Mouse (Mus musculus): ENCODE results near the gene Fam170b. TPM values are rescaled to one million over a fixed set of nuclear protein-coding genes. Genes with fewer than 3 reads are reported as not detected.

Fam170b gene
- total and polyA plus RNA-seq, 3 experiments = not detected

- TF ChIP-seq MYC (IDR thresholded peaks at IDR 0.05; ENCODE audit: low read depth, low read length) = no peak
- TF ChIP-seq TCF12 (IDR thresholded peaks at IDR 0.05; ENCODE audit: low read depth, low read length) = no peak
- TF ChIP-seq GABPA (IDR thresholded peaks at IDR 0.05; ENCODE audit: low read depth, low read length) = no peak
- no peak for TF ChIP-seq HCFC1 (IDR thresholded peaks at IDR 0.05; ENCODE audit: low read depth, low read length)
- TF ChIP-seq ZNF384 (IDR thresholded peaks at IDR 0.05; ENCODE audit: low read depth, low read length) = no peak
- no peak for TF ChIP-seq MAZ (IDR thresholded peaks at IDR 0.05; ENCODE audit: low read depth, low read length)
- no peaks in the 10 kb centered on the region for H3K4me1 ChIP-seq (ENCODE audit: control insufficient read depth in 1 of 2, insufficient read depth in 2 of 2, low read length in 2 of 2)
- no peaks in the 10 kb centered on the region for H3K9me3 ChIP-seq (replicated peaks; ENCODE audit: insufficient read depth, low read length)
Measured at GRCm38 (mm10) chr14:32865331-32865730, 31.6 kb downstream of the Fam170b start.

GRCm38 (mm10) chr14:32871963-32872362 lies 38.2 kb downstream of the Fam170b start:
- no peaks in the 10 kb centered on the region for H3K36me3 ChIP-seq (ENCODE audit: control insufficient read depth in 1 of 2, insufficient read depth in 2 of 2, low read length in 2 of 2)
- H3K4me1 ChIP-seq (ENCODE audit: control insufficient read depth in 1 of 2, insufficient read depth in 2 of 2, low read length in 2 of 2) = no peaks in the 10 kb centered on the region
- H3K4me3 ChIP-seq (ENCODE audit: control insufficient read depth in 1 of 2, insufficient read depth in 1 of 2, low read depth in 2 of 2, low read length in 2 of 2) = no peak overlapping the region
- no peak for TF ChIP-seq MAZ (IDR thresholded peaks at IDR 0.05; ENCODE audit: low read depth, low read length)
- no peak for TF ChIP-seq POLR2AphosphoS2 (IDR thresholded peaks at IDR 0.05; ENCODE audit: low read length)
- no peak for TF ChIP-seq UBTF (IDR thresholded peaks at IDR 0.05; ENCODE audit: borderline replicate concordance, insufficient read depth, low read depth, low read length)
- no peak for TF ChIP-seq CTCF (IDR thresholded peaks at IDR 0.05 in 2 of 3, conservative IDR thresholded peaks at IDR 0.05 in 1 of 3; ENCODE audit: control insufficient read depth in 1 of 3, insufficient read depth in 1 of 3, low read depth in 2 of 3, low read length in 3 of 3, poor library complexity in 1 of 3, severe bottlenecking in 1 of 3)
- TF ChIP-seq MXI1 (IDR thresholded peaks at IDR 0.05; ENCODE audit: low read depth, low read length) = no peak
- TF ChIP-seq TAL1 (IDR thresholded peaks at IDR 0.05; ENCODE audit: low read length) = no peak
- TF ChIP-seq POLR2A (IDR thresholded peaks at IDR 0.05; ENCODE audit: control insufficient read depth in 1 of 2, insufficient read depth in 1 of 2, low read depth in 1 of 2, low read length in 2 of 2, poor library complexity in 1 of 2) = no peak
- TF ChIP-seq SIN3A (IDR thresholded peaks at IDR 0.05; ENCODE audit: low read length) = no peak
- TF ChIP-seq TCF12 (IDR thresholded peaks at IDR 0.05; ENCODE audit: low read depth, low read length) = no peak
- no peak for TF ChIP-seq GATA1 (IDR thresholded peaks at IDR 0.05; ENCODE audit: low read depth, low read length)
- no peak for TF ChIP-seq MAX (IDR thresholded peaks at IDR 0.05; ENCODE audit: low read length)
- TF ChIP-seq KAT2A (conservative IDR thresholded peaks at IDR 0.05; ENCODE audit: low read depth, low read length) = no peak
- TF ChIP-seq JUND (IDR thresholded peaks at IDR 0.05; ENCODE audit: low read depth, low read length) = no peak
- TF ChIP-seq E2F4 (IDR thresholded peaks at IDR 0.05; ENCODE audit: borderline replicate concordance, low read depth, low read length) = no peak
- no peak overlapping the region for H3K27ac ChIP-seq (ENCODE audit: control insufficient read depth, low read depth, low read length)
- no peaks in the 10 kb centered on the region for H3K27me3 ChIP-seq (ENCODE audit: control insufficient read depth in 1 of 2, insufficient read depth in 2 of 2, low read length in 2 of 2)
- DNase-seq (ENCODE audit: low read depth, low spot score) = no peak
- no peak overlapping the region for H3K9ac ChIP-seq (ENCODE audit: control insufficient read depth, low read depth, low read length, poor library complexity, severe bottlenecking)
- H3K9me3 ChIP-seq (replicated peaks; ENCODE audit: insufficient read depth, low read length) = no peaks in the 10 kb centered on the region
- no peaks in the 10 kb centered on the region for H3K79me2 ChIP-seq (ENCODE audit: control insufficient read depth, insufficient read depth, low read length, poor library complexity)

More at GRCm38 (mm10) chr14:32865331-32865730, 31.6 kb downstream of the Fam170b start:
- Histone ChIP-seq H3K4me3 (ENCODE audit: control insufficient read depth in 1 of 2, insufficient read depth in 1 of 2, low read depth in 2 of 2, low read length in 2 of 2) (no peak overlapping the region), H3K9ac (ENCODE audit: control insufficient read depth, low read depth, low read length, poor library complexity, severe bottlenecking) (no peak overlapping the region), H3K36me3 (ENCODE audit: control insufficient read depth in 1 of 2, insufficient read depth in 2 of 2, low read length in 2 of 2) (no peaks in the 10 kb centered on the region), H3K79me2 (ENCODE audit: control insufficient read depth, insufficient read depth, low read length, poor library complexity) (no peaks in the 10 kb centered on the region), H3K27ac (ENCODE audit: control insufficient read depth, low read depth, low read length) (no peak overlapping the region), H3K27me3 (ENCODE audit: control insufficient read depth in 1 of 2, insufficient read depth in 2 of 2, low read length in 2 of 2) (no peaks in the 10 kb centered on the region)
- no peak for DNase-seq (ENCODE audit: low read depth, low spot score)

Data from MEL (cell line).